Mouse (Mus musculus): ENCODE measurements around the gene Blvra.

Blvra gene

GRCm38 (mm10) chr2:127136979-127137378, 66.5 kb downstream of the Blvra start:
- no peak for DNase-seq (ENCODE audit: low spot score in 2 of 2)

- no peak for DNase-seq (ENCODE audit: low spot score in 2 of 2)
Observed at GRCm38 (mm10) chr2:127137838-127138420, 67.5 kb downstream of the Blvra start.

DNA sequence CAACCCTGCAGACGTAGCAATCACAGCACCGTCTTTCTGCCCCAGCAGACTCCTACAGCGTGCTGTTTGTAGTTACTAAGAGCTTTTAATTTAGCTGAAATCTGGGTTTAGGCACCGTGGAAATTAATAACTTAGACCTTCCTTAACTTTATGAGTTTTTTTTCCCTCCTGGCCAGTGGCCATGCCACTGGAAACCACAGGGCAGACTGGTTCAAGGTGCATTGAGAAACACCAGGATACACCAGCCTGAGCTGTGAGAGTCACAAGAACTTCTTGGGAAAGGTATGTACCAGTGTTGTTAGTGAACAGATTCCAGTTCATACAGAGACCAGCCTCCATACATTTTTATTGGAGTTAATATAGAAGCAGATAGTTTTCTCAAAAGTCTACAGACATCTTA, 68.0 kb downstream of the Blvra start:
- DNase-seq (ENCODE audit: low spot score in 2 of 2): no peak

DNA sequence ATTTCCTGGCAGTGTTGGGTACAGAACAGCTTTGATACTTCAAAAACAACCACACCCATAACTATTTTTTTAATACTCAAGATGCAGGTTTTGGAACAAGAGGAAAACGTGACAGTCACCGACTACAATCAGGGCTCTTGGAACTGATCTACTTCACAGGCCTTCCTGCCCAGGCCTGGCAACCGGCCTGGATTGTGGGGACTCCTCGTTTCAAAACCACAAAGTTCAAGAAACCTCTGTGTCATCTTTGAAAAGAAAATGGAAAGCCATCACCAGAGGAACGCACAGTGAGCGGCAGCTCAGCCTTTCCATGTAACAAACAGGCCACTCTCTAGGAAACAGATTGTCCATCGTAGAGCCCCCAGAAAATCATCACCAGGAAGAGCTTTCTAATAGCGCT, 68.6 kb downstream of the Blvra start:
- no peak for DNase-seq (ENCODE audit: low spot score in 2 of 2)

DNA sequence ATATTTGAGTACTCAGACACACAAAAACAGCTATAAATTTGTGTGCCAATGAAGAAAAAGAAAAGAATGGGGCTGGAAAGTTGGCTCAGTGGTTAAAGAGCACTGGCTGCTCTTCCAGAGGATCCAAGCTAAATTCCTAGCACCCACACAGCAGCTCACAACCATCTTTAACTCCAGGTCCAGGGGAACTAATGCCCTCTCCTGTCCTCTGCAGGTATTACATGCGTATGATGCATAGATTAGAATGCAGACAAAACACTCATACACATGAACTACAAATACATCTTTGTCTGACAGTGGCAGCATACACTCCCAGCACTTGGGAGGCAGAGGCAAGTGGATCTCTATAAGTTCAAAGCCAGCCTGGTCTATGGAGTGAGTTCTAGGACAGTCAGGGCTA, 69.1 kb downstream of the Blvra start:
- DNase-seq (ENCODE audit: low spot score in 2 of 2): no peak

- DNase-seq (ENCODE audit: low spot score in 2 of 2): no peak
Observed at GRCm38 (mm10) chr2:127140011-127140410, 69.5 kb downstream of the Blvra start.

DNA sequence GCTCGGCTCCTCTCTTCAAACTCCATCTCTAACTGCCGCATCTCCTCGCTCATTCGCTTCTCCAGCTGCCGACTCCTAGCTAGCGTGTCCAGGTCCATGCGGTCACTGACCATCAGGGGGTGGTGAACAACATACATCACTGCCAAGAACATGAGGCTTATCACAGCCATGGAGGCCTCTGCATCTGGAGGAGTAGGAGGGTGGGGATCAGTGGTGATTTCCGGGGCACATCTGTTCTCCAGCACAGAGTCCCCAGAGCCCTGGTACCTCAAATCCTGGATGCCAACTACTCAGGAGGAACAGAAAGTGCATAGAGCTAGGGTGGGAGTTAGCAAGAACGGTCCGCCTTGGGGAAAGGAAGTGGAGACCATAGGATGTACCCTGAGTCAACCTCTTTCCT, 71.6 kb downstream of the Blvra start:
- DNase-seq (ENCODE audit: low spot score in 2 of 2): no peak

- DNase-seq (ENCODE audit: low spot score in 2 of 2): no peak
Observed at GRCm38 (mm10) chr2:127142577-127143157, 72.2 kb downstream of the Blvra start.

DNA sequence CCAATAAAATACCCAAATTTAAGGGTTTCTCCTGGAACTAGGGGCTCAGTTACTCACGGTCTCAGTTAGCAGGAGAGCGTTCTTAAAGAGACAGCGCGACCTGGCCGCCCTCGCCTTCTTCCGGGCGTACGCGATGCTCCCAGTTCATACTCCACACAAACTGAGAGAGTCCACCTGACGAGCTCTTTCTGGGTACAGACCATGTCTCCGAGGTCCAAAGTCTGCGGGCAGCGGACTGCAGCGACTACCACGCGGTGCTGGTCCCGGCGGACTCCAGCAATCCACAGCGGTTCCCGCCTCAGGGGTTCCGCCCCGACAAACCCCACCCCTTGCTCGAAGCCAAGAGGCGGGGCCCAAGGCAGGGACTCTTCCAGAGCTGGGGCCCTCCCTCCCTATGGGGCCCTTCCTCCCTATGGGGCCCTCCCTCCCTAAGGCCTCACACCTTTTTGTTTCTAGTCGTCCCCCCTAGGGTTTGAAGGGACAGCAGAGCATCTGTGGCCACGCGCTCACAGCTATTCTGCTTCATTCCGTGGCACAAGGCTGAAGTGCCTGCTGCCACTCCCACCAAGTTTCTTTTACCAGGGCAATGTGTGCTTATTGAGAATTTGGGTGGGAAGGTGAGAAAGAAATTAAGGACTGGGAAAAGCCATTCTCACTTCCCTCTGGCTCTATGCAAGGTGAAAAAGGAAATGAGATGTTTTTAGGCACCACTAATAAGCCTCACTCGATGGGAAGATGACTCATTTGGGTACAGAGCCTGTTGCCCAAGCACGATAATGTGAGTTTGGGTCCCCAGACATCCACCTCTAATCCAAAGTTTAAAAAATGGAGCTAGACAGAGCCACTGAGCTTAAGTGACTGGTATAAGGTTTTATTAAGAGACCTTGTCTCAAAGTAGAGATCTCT, 72.9 kb downstream of the Blvra start, which contains the start of gene Itpripl1:
Gene Itpripl1 (minus strand): TSS at position 285 of the 906 bp plus-strand sequence.
- peak; percentile 52 to 53 for DNase-seq (ENCODE audit: low spot score in 2 of 2)

DNA sequence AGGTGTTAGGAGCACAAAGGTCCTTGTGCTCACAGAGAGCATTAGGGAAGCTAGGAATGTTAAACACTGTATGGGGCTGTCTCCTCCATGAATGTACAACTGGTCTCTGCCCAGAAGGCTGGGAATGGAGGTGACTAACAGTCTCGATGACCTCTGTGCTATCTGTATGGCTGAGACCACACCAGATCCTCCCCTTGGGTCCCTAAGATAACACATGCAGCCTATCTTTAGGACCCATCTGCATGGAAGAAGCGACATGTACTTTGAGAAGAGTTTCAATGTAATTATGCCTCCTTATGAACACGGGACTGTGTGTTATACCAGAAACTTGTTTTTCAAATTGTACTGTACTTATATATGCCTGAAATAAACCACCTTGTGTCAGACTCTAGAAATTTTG, 75.2 kb downstream of the Blvra start:
- DNase-seq (ENCODE audit: low spot score in 2 of 2): no peak
